Mouse (Mus musculus) MEL (cell line): ENCODE results near the gene Pbx2. TPM values are rescaled to one million over a fixed set of nuclear protein-coding genes. Genes with fewer than 3 reads are reported as not detected.

ENCODE experiments used
- DNase-seq: peaks from one replicate; pipeline ENCODE4 v3.0.0; 2011; ENCODE audit warnings: low read depth, low spot score
- H3K27ac ChIP-seq: 2 replicates; pipeline ENCODE4 v1.5.1; 2012; ENCODE audit warnings: low read depth, mild to moderate bottlenecking, control low read depth, low read length, moderate library complexity; ENCODE audit not compliant: control insufficient read depth
- H3K27me3 ChIP-seq, 2 experiments: fragments of 150-350 bp in 1 of 2; sonication (generic) in 1 of 2; 2 replicates each; pipeline ENCODE4 v1.6.1; 2012; ENCODE audit warnings: low read length in 2 of 2, mild to moderate bottlenecking in 2 of 2, improper control_type of control experiment in 1 of 2, moderate library complexity in 1 of 2; ENCODE audit not compliant: insufficient read depth in 2 of 2, control insufficient read depth in 1 of 2
- H3K36me3 ChIP-seq, 2 experiments: 2 replicates each; pipeline ENCODE4 v1.6.1; 2012 to 2014; ENCODE audit warnings: low read length in 2 of 2, improper control_type of control experiment in 1 of 2, inconsistent platforms in 1 of 2, mild to moderate bottlenecking in 1 of 2; ENCODE audit not compliant: insufficient read depth in 2 of 2, control insufficient read depth in 1 of 2
- H3K4me1 ChIP-seq, 2 experiments: fragments of 150-350 bp in 1 of 2; sonication (generic) in 1 of 2; 2 replicates each; pipeline ENCODE4 v1.6.1; 2012; ENCODE audit warnings: low read length in 2 of 2, improper control_type of control experiment in 1 of 2, mild to moderate bottlenecking in 1 of 2; ENCODE audit not compliant: insufficient read depth in 2 of 2, control insufficient read depth in 1 of 2
- H3K4me3 ChIP-seq, 2 experiments: fragments of 150-350 bp in 1 of 2; sonication (generic) in 1 of 2; 2 replicates each; pipeline ENCODE4 v1.5.1; 2012; ENCODE audit warnings: low read depth in 2 of 2, low read length in 2 of 2, mild to moderate bottlenecking in 2 of 2, moderate library complexity in 2 of 2, control low read depth in 1 of 2, improper control_type of control experiment in 1 of 2; ENCODE audit not compliant: control insufficient read depth in 1 of 2, insufficient read depth in 1 of 2
- H3K79me2 ChIP-seq: 2 replicates; pipeline ENCODE4 v1.6.1; 2012; ENCODE audit warnings: mild to moderate bottlenecking, low read length, moderate library complexity; ENCODE audit not compliant: control insufficient read depth, poor library complexity, insufficient read depth
- H3K9ac ChIP-seq: 2 replicates; pipeline ENCODE4 v1.6.1; 2012; ENCODE audit warnings: low read depth, mild to moderate bottlenecking, control low read depth, low read length, moderate library complexity; ENCODE audit not compliant: control insufficient read depth, poor library complexity, severe bottlenecking
- H3K9me3 ChIP-seq: fragments of 150-350 bp; sonication (generic); replicated peaks from 2 replicates; pipeline ENCODE4 v1.6.1; 2012; ENCODE audit warnings: mild to moderate bottlenecking, low read length, improper control_type of control experiment, moderate library complexity; ENCODE audit not compliant: insufficient read depth
- BHLHE40 ChIP-seq: IDR thresholded peaks from 2 replicates; pipeline ENCODE4 v1.6.1; 2012; ENCODE audit warnings: low read depth, mild to moderate bottlenecking, inconsistent platforms, low read length, improper control_type of control experiment, borderline replicate concordance
- CTCF ChIP-seq, 3 experiments: IDR thresholded peaks in 2 of 3; conservative IDR thresholded peaks in 1 of 3; 2 replicates each; pipeline ENCODE4 v1.5.1; 2011 to 2012; ENCODE audit warnings: low read length in 3 of 3, low read depth in 2 of 3, mild to moderate bottlenecking in 2 of 3, improper control_type of control experiment in 1 of 3, inconsistent platforms in 1 of 3, mixed read lengths in 1 of 3, moderate library complexity in 1 of 3; ENCODE audit not compliant: control insufficient read depth in 1 of 3, insufficient read depth in 1 of 3, poor library complexity in 1 of 3, severe bottlenecking in 1 of 3
- ELF1 ChIP-seq: IDR thresholded peaks from 2 replicates; pipeline ENCODE4 v1.6.1; 2014; ENCODE audit warnings: low read depth, mild to moderate bottlenecking, inconsistent platforms, low read length, improper control_type of control experiment, moderate library complexity
- EP300 ChIP-seq, 2 experiments: IDR thresholded peaks; 2 replicates each; pipeline ENCODE4 v1.6.1; 2011; ENCODE audit warnings: improper control_type of control experiment in 2 of 2, low read length in 2 of 2, low read depth in 1 of 2, mild to moderate bottlenecking in 1 of 2
- GABPA ChIP-seq: IDR thresholded peaks from 2 replicates; pipeline ENCODE4 v1.6.1; 2012; ENCODE audit warnings: low read depth, mild to moderate bottlenecking, inconsistent platforms, low read length, improper control_type of control experiment, moderate library complexity
- JUND ChIP-seq: IDR thresholded peaks from 2 replicates; pipeline ENCODE4 v1.6.1; 2011; ENCODE audit warnings: low read depth, mild to moderate bottlenecking, improper control_type of control experiment, low read length
- KAT2A ChIP-seq: conservative IDR thresholded peaks from 2 replicates; pipeline ENCODE4 v1.6.1; 2012; ENCODE audit warnings: low read depth, low read length, improper control_type of control experiment, inconsistent platforms
- MAX ChIP-seq: IDR thresholded peaks from 2 replicates; pipeline ENCODE4 v1.6.1; 2011; ENCODE audit warnings: low read length, improper control_type of control experiment
- MEF2A ChIP-seq: IDR thresholded peaks from 2 replicates; pipeline ENCODE4 v1.6.1; 2014; ENCODE audit warnings: low read depth, mild to moderate bottlenecking, inconsistent platforms, low read length, improper control_type of control experiment; ENCODE audit not compliant: poor library complexity, insufficient replicate concordance, severe bottlenecking; ENCODE audit errors: extremely low read depth
- MXI1 ChIP-seq: IDR thresholded peaks from 2 replicates; pipeline ENCODE4 v1.6.1; 2011; ENCODE audit warnings: mild to moderate bottlenecking, low read depth, low read length, improper control_type of control experiment
- MYB ChIP-seq: IDR thresholded peaks from 2 replicates; pipeline ENCODE4 v1.6.1; 2011; ENCODE audit warnings: mild to moderate bottlenecking, low read depth, low read length, improper control_type of control experiment
- MYC ChIP-seq: IDR thresholded peaks from 2 replicates; pipeline ENCODE4 v1.6.1; 2011; ENCODE audit warnings: low read depth, mild to moderate bottlenecking, low read length, improper control_type of control experiment, moderate library complexity
- NELFE ChIP-seq: IDR thresholded peaks from 2 replicates; pipeline ENCODE4 v1.6.1; 2011; ENCODE audit warnings: low read depth, low read length, improper control_type of control experiment
- POLR2A ChIP-seq, 2 experiments: IDR thresholded peaks; 2 replicates each; pipeline ENCODE4 v1.6.1; 2011 to 2012; ENCODE audit warnings: low read length in 2 of 2, mild to moderate bottlenecking in 2 of 2, control low read depth in 1 of 2, improper control_type of control experiment in 1 of 2, low read depth in 1 of 2, moderate library complexity in 1 of 2; ENCODE audit not compliant: control insufficient read depth in 1 of 2, insufficient read depth in 1 of 2, poor library complexity in 1 of 2
- POLR2AphosphoS2 ChIP-seq: IDR thresholded peaks from 2 replicates; pipeline ENCODE4 v1.6.1; 2011; ENCODE audit warnings: low read length, improper control_type of control experiment
- POLR2AphosphoS5 ChIP-seq: IDR thresholded peaks from 2 replicates; pipeline ENCODE4 v1.6.1; 2012; ENCODE audit warnings: low read depth, borderline replicate concordance, mild to moderate bottlenecking, inconsistent platforms, low read length, moderate library complexity, mixed read lengths
- RAD21 ChIP-seq: IDR thresholded peaks from 2 replicates; pipeline ENCODE4 v1.6.1; 2011; ENCODE audit warnings: mild to moderate bottlenecking, low read depth, low read length, improper control_type of control experiment
- SIN3A ChIP-seq: IDR thresholded peaks from 2 replicates; pipeline ENCODE4 v1.6.1; 2012; ENCODE audit warnings: low read length, improper control_type of control experiment, inconsistent platforms
- SMC3 ChIP-seq: IDR thresholded peaks from 2 replicates; pipeline ENCODE4 v1.6.1; 2011; ENCODE audit warnings: low read depth, low read length, improper control_type of control experiment
- TAL1 ChIP-seq: IDR thresholded peaks from 2 replicates; pipeline ENCODE4 v1.6.1; 2012; ENCODE audit warnings: mild to moderate bottlenecking, inconsistent platforms, low read length, moderate library complexity, mixed read lengths
- TBP ChIP-seq: IDR thresholded peaks from 2 replicates; pipeline ENCODE4 v1.8.0; 2011; ENCODE audit warnings: low read depth, low read length, improper control_type of control experiment
- TCF12 ChIP-seq: IDR thresholded peaks from 2 replicates; pipeline ENCODE4 v1.6.1; 2014; ENCODE audit warnings: low read depth, mild to moderate bottlenecking, inconsistent platforms, low read length, improper control_type of control experiment, moderate library complexity
- UBTF ChIP-seq: IDR thresholded peaks from 2 replicates; pipeline ENCODE4 v1.6.1; 2012; ENCODE audit warnings: low read depth, mild to moderate bottlenecking, inconsistent platforms, low read length, improper control_type of control experiment, moderate library complexity, borderline replicate concordance; ENCODE audit not compliant: insufficient read depth
- ZC3H11A ChIP-seq: IDR thresholded peaks from 2 replicates; pipeline ENCODE4 v1.6.1; 2012; ENCODE audit warnings: low read depth, mild to moderate bottlenecking, inconsistent platforms, low read length, improper control_type of control experiment
- ZKSCAN1 ChIP-seq: IDR thresholded peaks from 2 replicates; pipeline ENCODE4 v1.6.1; 2012; ENCODE audit warnings: low read depth, mild to moderate bottlenecking, inconsistent platforms, low read length, improper control_type of control experiment, moderate library complexity
- ZNF384 ChIP-seq: IDR thresholded peaks from 2 replicates; pipeline ENCODE4 v1.6.1; 2012; ENCODE audit warnings: low read depth, mild to moderate bottlenecking, inconsistent platforms, low read length, improper control_type of control experiment
- polyA plus RNA-seq, 2 experiments: library from polyadenylated mRNA; stranded (reverse) in 1 of 2; unstranded in 1 of 2; fragments of >175 nt in 1 of 2; fragments of >200 nt in 1 of 2; gene quantifications; 2 replicates each; pipeline versions ENCODE4 v1.2.1 to v1.2.4; 2012; ENCODE audit warnings: low replicate concordance in 2 of 2, low read depth in 1 of 2; ENCODE audit not compliant: insufficient read length in 2 of 2, insufficient read depth in 1 of 2, missing spikeins in 1 of 2
- total RNA-seq: library from RNA; depleted of rRNA; stranded (reverse); fragments of 300-350 nt; gene quantifications from 2 replicates; pipeline ENCODE4 v1.2.3, GENCODE M21; 2012

The Pbx2 gene
- total and polyA plus RNA-seq, 3 experiments = 40.3 to 76.7 TPM; not detected in 1

- no peak overlapping the region for H3K27ac ChIP-seq
- H3K9me3 ChIP-seq = no peaks in the 10 kb centered on the region
- no peak for DNase-seq
- no peaks in the 10 kb centered on the region for H3K36me3 ChIP-seq
- H3K4me1 ChIP-seq = no peaks in the 10 kb centered on the region; a peak in 1 of 4 replicates
- peaks cover 0 to 4% of the 10 kb centered on the region in 2 experiments; a peak in 2 of 4 replicates for H3K27me3 ChIP-seq
- no peak overlapping the region for H3K9ac ChIP-seq
- H3K79me2 ChIP-seq = no peaks in the 10 kb centered on the region
- no peak overlapping the region for H3K4me3 ChIP-seq
- TF ChIP-seq BHLHE40 (no peak), TBP (no peak), ZNF384 (no peak), POLR2A (IDR thresholded peaks at IDR 0.05; ENCODE audit: control insufficient read depth in 1 of 2, insufficient read depth in 1 of 2, low read depth in 1 of 2, low read length in 2 of 2, poor library complexity in 1 of 2) (no peak), JUND (no peak), ZC3H11A (no peak), NELFE (no peak), EP300 (IDR thresholded peaks at IDR 0.05; ENCODE audit: low read depth in 1 of 2, low read length in 2 of 2) (no peak), CTCF (IDR thresholded peaks at IDR 0.05 in 2 of 3, conservative IDR thresholded peaks at IDR 0.05 in 1 of 3; ENCODE audit: control insufficient read depth in 1 of 3, insufficient read depth in 1 of 3, low read depth in 2 of 3, low read length in 3 of 3, poor library complexity in 1 of 3, severe bottlenecking in 1 of 3) (no peak), MAX (no peak), ZKSCAN1 (no peak), RAD21 (no peak), SIN3A (no peak), SMC3 (no peak), TAL1 (no peak), POLR2AphosphoS2 (no peak), POLR2AphosphoS5 (no peak)
- TF ChIP-seq, all 39 proteins: peak for 0
Measured at GRCm38 (mm10) chr17:34567311-34567710, 23.8 kb upstream of the Pbx2 start.

- no peaks in the 10 kb centered on the region for H3K79me2 ChIP-seq
- H3K27me3 ChIP-seq = peaks cover 0 to 4% of the 10 kb centered on the region in 2 experiments; a peak in 2 of 4 replicates
- no peak overlapping the region for H3K9ac ChIP-seq
- H3K9me3 ChIP-seq = no peaks in the 10 kb centered on the region
- H3K4me1 ChIP-seq = no peaks in the 10 kb centered on the region; a peak in 1 of 4 replicates
- no peaks in the 10 kb centered on the region for H3K36me3 ChIP-seq
- H3K27ac ChIP-seq = no peak overlapping the region
- no peak for TF ChIP-seq EP300 (IDR thresholded peaks at IDR 0.05; ENCODE audit: low read depth in 1 of 2, low read length in 2 of 2)
- TF ChIP-seq KAT2A = no peak
- no peak for TF ChIP-seq MXI1
- TF ChIP-seq MYC = no peak
- no peak for TF ChIP-seq TAL1
- no peak for TF ChIP-seq SIN3A
- no peak for TF ChIP-seq POLR2A (IDR thresholded peaks at IDR 0.05; ENCODE audit: control insufficient read depth in 1 of 2, insufficient read depth in 1 of 2, low read depth in 1 of 2, low read length in 2 of 2, poor library complexity in 1 of 2)
- TF ChIP-seq NELFE = no peak
- TF ChIP-seq TCF12 = no peak
- TF ChIP-seq POLR2AphosphoS5 = no peak
- no peak for TF ChIP-seq UBTF
- TF ChIP-seq ELF1 = no peak
- TF ChIP-seq MYB = no peak
- no peak for TF ChIP-seq TBP
- TF ChIP-seq GABPA = no peak
- no peak for TF ChIP-seq MEF2A
- no peak for TF ChIP-seq ZNF384
- DNase-seq = no peak
- no peak overlapping the region for H3K4me3 ChIP-seq
Measured at GRCm38 (mm10) chr17:34568421-34568820, 22.6 kb upstream of the Pbx2 start.
